Mouse (Mus musculus): ENCODE data around the gene Spag8.

Gene Spag8

DNA sequence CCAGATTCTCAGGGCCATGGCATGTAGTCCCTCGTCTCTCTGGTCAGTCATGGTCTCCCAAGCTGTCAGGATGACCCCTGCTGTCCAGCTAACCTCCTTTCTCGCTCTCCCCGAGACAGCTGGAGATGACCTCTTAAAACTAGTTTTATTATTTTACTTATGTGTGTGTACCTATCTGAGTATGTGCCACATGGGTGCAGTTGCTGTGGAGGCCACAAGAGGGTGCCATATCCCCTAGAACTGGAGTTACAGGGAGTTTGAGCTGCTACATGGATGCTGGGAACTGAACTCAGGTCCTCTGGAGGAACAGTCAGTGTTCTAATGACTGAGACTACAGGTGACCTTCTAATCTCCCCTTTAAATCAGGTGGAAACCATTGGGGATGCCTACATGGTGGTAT, 3.6 kb downstream of the Spag8 start:
- no peak for DNase-seq

DNA sequence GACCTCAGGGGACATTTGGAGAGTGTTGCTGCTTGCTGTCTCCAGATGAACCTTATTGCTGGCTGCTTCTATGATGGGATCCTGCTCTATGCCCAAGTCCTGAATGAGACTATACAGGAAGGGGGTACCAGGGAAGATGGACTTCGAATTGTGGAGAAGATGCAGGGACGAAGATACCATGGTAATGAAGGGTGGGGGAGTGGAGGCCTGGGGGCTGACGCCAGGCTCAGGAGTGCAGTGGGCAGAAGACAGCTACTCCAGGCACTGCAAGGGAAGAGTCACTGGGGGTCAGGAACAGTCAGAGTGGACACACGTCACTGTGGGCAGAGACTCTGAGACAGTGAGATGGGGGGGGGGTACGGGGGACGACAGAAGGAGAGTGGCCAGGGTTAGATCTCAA, 12.9 kb downstream of the Spag8 start:
- DNase-seq, result peak; percentile 2

DNA sequence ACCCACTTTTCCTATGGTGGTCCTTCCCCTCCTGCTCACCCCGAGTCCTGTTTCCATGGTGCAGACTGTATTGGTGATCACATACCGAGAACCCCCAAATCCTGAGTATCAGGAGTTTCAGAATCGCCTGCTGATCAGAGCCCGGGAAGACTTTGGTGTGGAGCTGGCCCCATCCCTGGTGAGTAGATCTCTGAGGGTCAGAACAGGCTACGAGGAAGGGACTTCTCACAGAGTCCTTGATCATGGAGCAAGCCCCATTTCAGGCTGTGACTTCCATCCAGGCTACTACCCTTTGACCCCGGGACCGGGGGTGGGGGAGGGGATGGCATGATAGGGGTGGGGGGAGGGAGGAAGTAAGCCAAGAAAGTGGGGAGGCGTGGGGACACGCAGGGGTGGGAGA, 13.3 kb downstream of the Spag8 start:
- peak; percentile 6 for DNase-seq

DNA sequence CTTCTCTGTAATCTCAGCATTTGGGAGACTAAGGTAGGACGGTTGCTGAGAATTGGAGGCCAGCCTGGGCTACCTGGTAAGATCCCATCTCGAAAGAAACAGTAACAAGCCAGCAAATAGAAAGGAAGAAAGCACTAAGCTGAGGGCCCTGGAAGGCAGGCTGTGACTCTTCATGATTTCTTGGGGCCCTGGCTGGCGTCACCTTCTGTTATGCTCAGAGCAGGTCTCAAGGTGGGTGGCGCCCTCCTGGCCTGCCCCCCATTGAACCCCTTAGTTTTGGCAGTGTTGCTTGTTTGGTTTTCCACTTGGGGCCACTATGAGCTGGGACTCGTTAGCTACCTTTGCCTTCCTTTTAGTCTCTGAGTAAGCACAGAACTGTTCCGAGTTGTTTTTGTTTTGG, 16.6 kb downstream of the Spag8 start:
- peak; percentile 3 for DNase-seq

DNA sequence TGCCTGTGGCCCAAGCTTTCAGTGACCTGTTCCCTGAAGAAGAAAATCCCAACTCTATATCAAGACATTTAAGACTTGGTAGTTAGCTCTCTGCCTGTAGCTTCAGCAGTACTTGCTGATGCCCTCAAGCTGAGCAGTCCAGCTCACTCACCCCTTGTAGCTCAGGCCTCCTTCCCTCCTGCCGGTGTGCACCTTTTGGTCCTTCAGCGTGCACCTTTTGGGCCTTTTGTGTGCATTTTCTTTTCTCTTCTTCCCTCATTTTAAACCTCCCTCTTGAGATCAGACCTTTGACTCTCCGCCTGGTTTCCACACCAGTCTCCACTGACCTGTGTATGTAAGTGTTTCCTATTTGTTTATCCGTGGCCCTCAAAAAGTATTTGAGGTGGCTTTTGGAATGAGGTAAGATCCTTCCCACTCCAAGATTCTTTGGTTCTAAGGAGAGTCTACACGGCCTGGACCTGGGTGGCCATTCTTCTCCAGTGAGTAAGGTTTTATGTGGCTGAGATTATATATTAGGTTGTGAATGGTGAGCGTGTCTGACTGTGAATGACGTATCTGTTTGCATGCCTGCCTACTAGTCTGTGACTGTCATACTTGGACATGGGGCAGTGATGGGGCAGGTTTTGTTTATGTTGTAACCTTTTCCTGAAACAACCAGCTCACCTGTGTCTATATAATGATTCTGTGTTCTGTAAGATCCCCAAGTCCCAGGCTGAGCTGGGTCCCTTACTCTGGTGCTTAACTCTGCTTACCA, 18.6 kb downstream of the Spag8 start:
- peak; percentile 2 for DNase-seq

DNA sequence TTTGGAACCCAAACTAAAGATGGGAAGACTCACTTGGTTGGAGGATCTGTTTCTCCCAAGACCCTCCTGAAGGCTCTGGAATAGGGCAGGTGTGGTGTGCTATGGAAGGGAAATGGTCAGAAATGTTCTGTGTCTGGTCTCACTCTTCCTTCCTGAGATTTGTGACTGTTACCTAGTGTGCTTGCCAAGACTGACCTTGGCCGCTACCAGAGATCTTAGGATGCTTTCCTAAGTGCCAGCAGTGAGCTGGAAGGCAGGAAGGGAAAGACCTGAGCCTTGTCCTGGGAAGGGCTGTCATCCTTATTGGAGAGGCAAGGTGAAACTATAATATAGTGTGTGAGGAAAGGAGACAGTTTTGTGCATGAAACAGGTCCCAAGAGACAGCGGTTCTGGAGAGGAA, 19.7 kb downstream of the Spag8 start:
- DNase-seq, result peak; percentile 3

DNA sequence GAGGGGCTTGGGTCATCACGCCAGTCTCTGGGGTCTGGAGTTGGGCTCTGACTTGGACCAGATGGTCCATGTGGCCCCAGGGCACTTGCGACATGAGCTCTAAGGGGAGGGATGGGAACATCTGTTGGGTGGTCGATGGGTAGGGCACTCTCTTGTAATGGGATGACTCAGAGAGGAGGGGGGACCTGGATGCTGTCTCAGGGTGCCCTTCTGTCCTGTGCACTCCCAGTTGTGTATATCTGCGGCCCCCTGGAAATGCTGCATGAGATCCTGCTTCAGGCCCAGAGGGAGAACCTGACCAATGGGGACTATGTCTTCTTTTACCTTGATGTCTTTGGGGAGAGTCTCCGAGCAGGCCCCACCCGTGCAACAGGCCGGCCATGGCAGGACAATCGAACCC, 20.1 kb downstream of the Spag8 start:
- DNase-seq, result peak; percentile 5

DNA sequence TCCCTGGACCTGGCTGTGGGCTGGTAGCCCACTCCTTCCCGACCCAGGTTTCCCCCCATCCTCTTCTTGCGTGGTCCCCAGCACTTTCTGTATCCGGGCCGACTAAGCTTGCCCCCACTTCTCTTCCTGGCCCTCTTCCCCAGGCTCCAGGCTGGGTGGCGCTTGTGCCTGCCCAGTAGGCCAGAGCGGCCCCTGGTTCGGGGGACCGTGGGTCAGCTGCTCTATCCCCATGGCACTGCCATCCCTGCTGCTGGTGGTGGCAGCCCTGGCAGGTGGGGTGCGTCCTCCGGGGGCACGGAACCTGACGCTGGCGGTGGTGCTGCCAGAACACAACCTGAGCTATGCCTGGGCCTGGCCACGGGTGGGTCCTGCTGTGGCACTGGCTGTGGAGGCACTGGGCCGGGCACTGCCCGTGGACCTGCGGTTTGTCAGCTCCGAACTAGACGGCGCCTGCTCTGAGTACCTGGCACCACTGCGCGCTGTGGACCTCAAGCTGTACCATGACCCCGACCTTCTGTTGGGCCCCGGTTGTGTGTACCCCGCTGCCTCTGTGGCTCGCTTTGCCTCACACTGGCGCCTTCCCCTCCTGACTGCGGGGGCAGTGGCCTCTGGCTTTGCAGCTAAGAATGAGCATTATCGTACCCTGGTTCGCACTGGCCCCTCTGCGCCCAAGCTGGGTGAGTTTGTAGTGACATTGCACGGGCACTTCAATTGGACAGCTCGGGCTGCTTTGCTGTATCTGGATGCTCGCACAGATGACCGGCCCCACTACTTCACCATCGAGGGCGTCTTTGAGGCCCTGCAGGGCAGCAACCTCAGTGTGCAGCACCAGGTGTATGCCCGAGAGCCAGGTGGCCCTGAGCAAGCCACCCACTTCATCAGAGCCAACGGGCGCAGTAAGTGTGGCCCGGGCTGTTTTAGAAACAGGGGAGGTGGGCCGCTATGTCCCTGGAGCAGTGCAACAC, 21.2 kb downstream of the Spag8 start:
- DNase-seq, result peak; percentile 35

DNA sequence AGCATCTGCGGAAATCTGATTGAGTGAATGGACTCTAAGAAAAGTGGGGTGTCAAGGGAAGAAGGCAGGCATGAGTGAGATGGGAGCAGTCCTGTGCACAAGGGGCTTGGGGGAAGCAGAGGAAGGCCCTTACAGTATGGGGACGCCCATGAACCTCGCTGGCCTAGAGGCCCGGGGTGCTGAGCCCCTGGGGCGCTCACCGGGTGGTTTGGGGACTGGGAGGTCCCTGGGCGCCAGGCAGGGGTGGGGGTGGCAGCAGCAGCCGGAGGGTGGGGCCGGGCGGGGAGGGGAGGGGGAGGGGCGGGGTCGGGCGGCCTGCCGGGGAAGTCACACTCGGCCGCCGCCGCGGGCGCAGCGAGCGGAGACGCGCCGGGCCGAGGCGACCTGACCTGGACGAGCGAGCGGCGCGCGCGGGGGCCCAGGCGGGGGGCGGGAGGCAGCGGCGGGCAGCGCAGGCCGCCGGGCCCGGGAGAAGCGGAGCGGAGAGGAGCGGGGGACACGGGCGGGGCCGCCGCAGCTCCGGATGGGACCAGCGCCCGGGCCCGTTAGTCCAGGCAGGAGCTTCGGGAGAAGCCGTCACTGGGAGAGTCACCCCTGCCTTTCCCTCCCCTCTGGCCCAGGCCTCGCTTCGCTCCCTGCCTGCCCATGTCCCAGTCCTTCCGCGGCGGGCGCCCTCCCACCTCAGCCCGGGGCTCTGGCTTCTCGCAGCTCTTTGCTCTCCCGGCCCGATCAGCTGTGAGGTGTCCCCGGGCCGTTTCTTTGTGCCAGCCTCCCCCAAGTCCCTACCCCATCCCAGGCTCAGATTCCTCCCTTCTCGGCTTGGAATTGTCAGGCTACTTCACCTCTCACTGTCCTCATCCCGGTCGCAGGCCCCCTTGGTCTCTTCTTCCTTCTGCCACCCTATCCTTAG, 22.1 kb downstream of the Spag8 start, which contains the start of gene Npr2:
Gene Npr2, plus strand, starts transcription at position 890 of the 910 bp plus-strand sequence.
- DNase-seq, result peak; percentile 76

DNA sequence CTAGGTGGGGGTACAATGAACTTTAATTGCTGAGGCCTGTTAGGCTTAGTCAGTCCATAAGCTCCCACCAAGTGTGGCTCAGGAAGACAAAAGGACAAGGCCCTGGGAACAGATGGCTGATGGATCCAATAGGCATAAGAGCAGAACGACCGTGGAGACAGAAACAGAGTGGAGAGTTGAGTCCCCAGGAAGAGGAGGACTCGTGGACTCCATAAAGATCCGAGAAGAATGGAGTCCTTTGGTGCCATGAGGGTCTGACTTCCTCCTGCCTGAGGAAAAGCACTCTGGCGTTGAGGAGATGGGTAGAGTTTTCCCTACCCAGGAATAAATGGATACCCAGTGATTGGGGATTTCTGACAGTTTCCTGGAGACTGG, 22.7 kb downstream of the Spag8 start:
- no peak for DNase-seq

DNA sequence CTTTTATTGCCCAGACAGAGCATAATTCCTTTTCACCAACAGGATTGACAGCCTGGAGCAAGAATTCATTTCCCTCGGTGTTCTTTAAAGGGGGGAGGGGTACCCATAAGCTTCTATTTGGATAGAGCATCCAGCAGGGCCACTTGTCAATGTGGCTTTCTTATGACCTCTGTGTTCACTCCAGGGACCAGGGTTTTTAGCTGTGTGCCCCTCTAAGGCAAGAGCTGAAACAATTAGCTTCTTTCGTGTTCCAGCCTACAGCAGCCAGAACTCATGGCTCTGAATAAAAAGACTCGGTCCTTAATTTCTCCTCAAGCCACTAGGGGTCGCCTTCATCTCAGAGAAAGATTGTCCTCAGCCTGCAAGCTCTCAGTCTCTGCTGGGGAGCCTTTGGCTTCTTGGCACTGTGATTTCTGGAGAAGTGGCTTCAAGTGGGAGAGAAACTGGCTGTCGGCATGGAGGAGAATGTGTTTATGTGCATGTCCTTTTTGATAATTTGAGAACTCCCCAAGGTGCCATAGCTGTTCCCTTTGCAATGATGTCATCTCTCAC, 23.3 kb downstream of the Spag8 start:
- DNase-seq, result peak; percentile 89

DNA sequence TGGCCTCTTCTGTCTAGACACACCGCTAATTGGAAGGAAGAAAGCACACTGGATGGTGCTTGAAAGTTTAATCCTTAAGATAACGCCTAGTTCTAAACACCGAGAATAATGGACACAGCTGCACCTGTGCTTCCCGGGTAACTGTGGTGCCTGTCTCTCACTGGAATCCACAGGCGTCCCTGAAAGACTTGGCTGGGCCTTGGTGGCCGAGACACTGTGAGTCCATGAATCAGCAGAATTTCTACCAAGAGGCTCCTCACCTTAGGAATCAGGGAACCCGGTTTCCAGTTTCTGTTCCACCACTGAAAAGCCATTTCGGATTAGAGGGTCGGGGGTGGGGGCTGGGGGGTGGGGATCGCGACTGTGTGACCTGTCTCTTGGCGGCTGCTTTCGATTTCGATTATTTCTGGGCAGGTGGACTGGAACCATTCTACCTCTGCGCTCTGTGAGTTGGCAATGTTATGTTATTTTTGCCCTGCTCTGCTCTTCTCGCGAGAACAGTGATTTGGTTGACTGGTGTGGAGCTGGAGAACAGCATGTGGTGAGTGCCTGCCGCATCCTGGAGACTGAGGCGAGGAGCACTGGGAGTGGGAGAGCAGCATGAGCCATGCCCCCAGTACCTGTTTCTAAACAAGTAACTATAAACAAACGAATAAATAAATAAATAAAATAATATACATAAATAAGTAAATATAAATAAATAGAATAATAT, 24.1 kb downstream of the Spag8 start:
- DNase-seq, result peak; percentile 9

DNA sequence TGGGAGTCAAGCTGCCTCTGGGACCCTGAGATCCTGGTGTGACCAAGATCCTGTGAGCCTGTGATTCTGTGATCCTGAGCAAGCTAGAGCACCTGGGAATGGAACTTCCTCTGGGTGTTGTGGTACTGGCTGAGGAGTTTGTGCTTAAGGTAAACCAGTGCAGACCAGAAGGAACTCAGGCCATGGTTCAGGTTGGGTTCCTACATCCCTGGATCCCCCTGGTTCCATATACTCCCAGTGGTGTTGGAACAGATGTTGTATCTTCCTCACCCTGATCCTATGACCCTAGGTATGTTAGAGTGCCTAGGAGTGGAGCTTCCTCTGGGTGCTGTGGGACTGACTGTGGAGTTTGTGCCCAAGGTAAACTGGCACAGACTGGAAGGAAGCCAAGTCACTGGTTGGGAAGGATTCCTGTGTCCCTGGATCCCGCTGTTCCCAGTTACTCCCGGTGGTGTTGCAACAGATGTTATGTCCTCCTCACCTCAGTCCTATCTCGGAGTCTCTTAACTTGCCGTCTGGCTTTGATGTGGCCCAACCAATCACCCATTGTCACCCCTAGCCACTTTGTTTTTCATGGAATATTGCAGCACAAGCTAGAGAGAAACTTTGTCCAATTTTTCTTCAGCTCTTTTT, 33.1 kb downstream of the Spag8 start:
- DNase-seq, result no peak

DNA sequence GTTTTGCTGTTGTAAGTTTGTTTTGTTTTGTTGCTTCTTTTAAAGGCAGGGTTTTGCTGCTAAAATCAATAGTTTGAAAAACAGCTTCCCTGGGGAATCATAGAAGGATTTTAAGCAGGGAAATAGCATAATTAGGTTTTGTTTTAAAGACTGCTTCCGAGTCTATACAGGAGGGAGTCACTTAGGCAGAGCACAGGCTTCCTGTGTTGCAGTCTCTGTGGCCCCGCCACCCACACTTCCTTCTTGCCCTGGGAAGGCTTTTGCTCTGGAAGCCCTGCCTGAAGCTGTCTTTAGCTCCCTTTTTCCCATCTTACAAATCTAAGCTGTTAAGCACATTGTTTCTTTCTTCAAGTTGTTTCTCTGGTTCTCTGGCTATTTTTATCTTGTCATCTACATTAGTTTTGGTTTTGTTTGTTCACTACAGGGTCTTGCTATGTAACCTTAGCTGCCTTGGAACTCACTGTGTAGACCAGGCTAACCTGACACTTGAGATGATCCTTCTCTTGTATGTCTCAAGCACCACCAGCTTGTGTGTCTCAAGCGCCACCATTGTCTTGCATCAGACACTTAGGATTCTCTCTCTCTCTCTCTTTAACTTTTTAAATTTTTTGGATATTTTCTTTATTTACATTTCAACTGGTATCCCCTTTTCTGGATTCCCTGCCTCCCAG, 40.2 kb downstream of the Spag8 start:
- peak; percentile 42 for DNase-seq

DNA sequence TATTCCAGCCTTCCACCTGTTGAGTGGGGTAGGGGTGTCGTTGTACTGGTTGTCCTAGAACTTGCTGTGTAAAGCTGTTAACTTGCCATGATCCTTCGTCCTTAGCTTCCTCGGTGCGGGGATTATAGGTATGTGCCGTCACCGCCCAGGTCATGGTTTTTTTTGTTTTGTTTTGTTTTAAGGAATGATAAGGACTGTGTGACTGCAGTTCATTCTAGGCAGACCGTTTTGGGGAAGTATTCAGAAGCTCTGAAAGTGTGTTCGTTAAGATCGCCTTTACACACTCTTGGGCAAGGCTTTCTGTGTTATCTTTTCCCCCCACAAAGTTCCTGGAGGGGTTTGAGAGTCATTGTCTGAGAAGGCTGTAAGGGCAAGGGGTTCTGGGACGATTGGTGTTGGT, 40.9 kb downstream of the Spag8 start:
- DNase-seq, result no peak

DNA sequence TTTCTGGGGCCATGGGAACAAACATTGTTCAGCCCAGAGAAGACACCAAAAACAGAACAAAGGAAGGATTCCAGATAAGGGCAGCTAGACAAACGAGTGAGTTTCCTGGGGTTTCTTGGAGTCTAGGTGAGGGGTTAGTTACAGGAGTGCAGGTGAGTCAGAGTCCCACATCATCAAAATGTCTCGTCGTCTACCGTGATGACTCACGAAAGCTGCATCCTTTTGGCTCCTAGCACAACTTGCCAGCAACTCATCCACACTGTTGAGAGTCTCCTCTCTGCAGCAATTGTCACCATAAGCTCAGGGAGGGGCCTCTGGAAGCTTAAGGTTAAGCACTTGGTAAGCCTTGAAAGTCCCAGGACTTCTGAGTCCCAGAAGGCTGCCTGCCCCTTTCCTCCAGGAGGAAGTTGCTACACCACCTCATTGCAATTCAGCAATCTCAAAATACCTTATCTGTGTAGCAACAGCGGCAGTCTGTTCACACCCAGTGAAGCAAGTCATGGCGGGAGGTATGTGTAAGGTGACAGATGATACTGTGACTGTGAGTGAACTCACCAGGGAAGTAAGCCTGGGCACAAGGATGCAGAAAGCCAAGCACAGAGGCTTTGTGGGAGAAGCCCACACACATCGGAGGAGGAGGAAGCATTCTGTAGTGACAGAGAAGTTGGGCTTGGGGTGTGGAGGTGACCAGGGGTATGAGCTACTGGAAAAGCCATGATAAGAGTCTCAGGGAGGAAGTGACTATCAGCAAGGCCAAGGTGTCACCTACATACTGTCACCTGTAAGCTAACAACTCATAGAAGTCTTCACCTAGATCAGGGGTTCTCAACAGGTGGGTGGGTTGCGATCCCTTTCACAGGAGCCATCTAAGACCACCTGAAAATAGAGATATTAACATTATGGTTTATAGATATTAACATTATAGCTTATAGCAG, 48.4 kb downstream of the Spag8 start:
- no peak for DNase-seq

DNA sequence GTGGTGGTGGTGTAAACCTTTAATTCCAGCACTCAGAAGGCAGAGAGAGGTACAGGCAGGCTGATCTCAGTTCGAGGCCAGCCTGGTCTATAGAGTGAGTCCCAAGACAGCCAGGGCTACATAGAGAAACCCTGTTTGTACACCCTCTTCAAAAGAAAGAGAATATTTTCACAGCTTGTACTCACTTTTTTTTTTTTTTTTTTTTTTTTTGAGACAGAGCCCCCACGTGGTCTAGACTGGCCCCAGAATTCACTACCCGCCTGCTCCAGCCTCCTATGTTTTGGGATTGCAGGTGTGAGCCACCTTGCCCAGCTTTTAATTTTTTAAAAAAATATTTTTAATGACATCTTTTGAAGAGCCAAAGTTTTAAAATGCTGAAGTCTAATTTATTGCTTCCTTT, 49.3 kb downstream of the Spag8 start:
- no peak for DNase-seq

Measured in kidney, postnatal 10 days (tissue).